Mouse (Mus musculus): Measurements from ENCODE around the gene Nrf1.

DNA sequence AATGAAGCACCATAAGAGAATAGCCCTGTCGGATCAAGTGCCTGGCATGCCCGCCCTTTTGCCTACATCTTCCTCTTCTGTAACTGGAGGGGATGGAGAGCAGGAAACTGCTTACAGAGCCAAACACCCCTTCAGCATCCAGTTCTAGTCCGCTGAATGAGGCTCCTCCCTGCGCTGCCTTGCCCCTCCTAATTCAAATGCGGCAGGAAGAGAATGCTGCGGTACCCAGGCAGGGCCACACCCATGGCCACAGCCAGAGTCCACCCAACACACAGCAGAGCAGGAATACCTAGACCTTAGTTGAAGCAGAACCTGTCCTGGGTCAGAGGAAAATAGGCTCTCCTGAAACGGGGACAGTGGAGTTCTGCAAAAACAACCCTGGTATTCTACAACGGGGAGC is 123.4 kb downstream of the Nrf1 start:
- TF ChIP-seq CTCF (IDR thresholded peaks at IDR 0.05; ENCODE audit: low read depth, low read length) (no peak), POLR2A (IDR thresholded peaks at IDR 0.05; ENCODE audit: borderline replicate concordance, low read depth, low read length) (no peak)

Data from bone marrow macrophage, adult 2 months (primary cell).